Mouse (Mus musculus): Measurements from ENCODE around the gene Umod. TPM values are rescaled to one million over a fixed set of nuclear protein-coding genes. Genes with fewer than 3 reads are reported as not detected.

The Umod gene
- polyA plus RNA-seq, 1 experiment, result not detected

DNA sequence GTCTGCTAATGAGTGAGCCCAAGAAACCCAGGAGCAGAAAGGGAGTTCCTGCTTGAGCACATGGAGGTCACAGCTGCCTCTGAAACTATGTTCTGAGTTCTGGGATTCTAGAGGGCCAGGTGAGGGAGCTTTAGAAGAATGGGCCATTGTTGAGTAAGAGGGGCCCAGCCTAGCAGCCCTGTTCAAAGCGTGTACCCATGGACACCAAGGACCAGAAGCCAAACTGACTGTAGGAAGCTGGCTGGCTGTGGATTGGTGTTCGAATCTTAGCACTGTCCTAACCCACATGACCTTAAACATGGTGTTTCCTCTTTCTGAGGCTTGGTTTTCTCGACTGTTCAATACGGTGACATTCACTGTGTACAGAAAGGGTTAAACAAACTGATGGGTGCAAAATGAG, 44.3 kb upstream of the Umod start, which contains the start of gene Pdilt:
Gene Pdilt, minus strand, starts transcription at position 101 of the 400 bp plus-strand sequence.
- Histone ChIP-seq H3K27me3 (ENCODE audit: control insufficient read depth, insufficient read depth, insufficient read length) (no peaks in the 10 kb centered on the region), H3K4me3 (ENCODE audit: insufficient read depth, poor library complexity, severe bottlenecking) (no peak within 1 kb of the TSS), H3K79me2 (ENCODE audit: control insufficient read depth, insufficient read depth) (no peaks in the 10 kb centered on the region), H3K36me3 (ENCODE audit: control insufficient read depth, insufficient read depth) (no peaks in the 10 kb centered on the region), H3K79me3 (ENCODE audit: low read depth) (no peaks in the 10 kb centered on the region), H3ac (ENCODE audit: control insufficient read depth, insufficient read length, low read depth) (no peak within 1 kb of the TSS)
- TF ChIP-seq USF1 (IDR thresholded peaks at IDR 0.05; ENCODE audit: low read depth), result no peak
- no peak for TF ChIP-seq MYOG (IDR thresholded peaks at IDR 0.05; ENCODE audit: control insufficient read depth, extremely low read depth, insufficient read length)
- no peak for TF ChIP-seq CTCF (IDR thresholded peaks at IDR 0.05; ENCODE audit: control insufficient read depth, insufficient read depth, insufficient read length)
- TF ChIP-seq MAX (IDR thresholded peaks at IDR 0.05), result no peak
- TF ChIP-seq MYOD1 (IDR thresholded peaks at IDR 0.05; ENCODE audit: control insufficient read depth, insufficient read length, low read depth), result no peak
- no peak for TF ChIP-seq FOSL1 (IDR thresholded peaks at IDR 0.05; ENCODE audit: insufficient read depth, low read length, poor library complexity, severe bottlenecking)
- TF ChIP-seq CEBPB (IDR thresholded peaks at IDR 0.05; ENCODE audit: low read depth), result no peak

DNA sequence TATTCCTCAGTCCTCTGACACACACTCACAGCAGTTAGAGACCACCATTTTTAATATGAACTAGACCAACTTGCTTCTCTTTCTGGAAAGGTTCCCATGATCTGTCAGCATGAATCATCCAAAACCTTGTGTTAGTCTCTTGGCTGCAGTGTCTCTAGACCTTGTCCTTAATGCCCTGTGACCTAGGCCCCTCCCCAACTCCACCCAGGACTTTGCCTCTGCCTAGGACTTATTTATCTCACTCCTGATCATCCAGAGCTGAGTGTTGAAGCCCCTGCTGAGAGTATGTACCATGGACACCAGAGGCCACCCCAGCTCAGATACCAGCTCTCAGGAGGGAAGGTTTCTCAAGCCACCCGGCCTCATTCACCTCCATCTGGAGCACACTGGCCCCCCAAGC, 43.3 kb upstream of the Umod start:
- no peak for TF ChIP-seq USF1 (IDR thresholded peaks at IDR 0.05; ENCODE audit: low read depth)
- TF ChIP-seq FOSL1 (IDR thresholded peaks at IDR 0.05; ENCODE audit: insufficient read depth, low read length, poor library complexity, severe bottlenecking), result no peak
- no peak for TF ChIP-seq MAX (IDR thresholded peaks at IDR 0.05)
- no peak for TF ChIP-seq CEBPB (IDR thresholded peaks at IDR 0.05; ENCODE audit: low read depth)
- TF ChIP-seq MYOD1 (IDR thresholded peaks at IDR 0.05; ENCODE audit: control insufficient read depth, insufficient read length, low read depth), result no peak
- no peak for TF ChIP-seq CTCF (IDR thresholded peaks at IDR 0.05; ENCODE audit: control insufficient read depth, insufficient read depth, insufficient read length)
- TF ChIP-seq MYOG (IDR thresholded peaks at IDR 0.05; ENCODE audit: control insufficient read depth, extremely low read depth, insufficient read length), result no peak
- no peak overlapping the region for H3K4me3 ChIP-seq (ENCODE audit: insufficient read depth, poor library complexity, severe bottlenecking)
- no peaks in the 10 kb centered on the region for H3K79me2 ChIP-seq (ENCODE audit: control insufficient read depth, insufficient read depth)
- H3ac ChIP-seq (ENCODE audit: control insufficient read depth, insufficient read length, low read depth), result no peak overlapping the region
- no peaks in the 10 kb centered on the region for H3K79me3 ChIP-seq (ENCODE audit: low read depth)
- no peaks in the 10 kb centered on the region for H3K36me3 ChIP-seq (ENCODE audit: control insufficient read depth, insufficient read depth)
- H3K27me3 ChIP-seq (ENCODE audit: control insufficient read depth, insufficient read depth, insufficient read length), result no peaks in the 10 kb centered on the region

DNA sequence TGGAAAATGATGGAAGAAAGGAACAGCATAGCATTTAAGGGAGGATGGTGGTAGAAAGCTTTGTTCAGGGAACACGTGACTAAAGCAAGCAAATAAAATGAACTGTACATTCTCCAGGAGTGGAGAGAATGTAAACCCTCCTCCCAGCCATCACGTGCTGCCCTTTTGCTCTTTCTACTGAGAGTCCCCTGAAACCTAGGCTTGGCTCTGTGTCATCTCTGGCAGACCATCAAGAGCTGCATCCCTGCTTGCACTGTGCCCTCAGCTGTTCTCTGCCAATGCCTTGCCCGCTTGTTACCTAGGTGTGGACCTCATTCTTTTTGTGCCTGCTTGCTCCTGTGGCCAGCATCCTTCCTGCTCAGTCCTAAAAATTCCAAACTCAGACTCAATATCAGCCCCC, 42.7 kb upstream of the Umod start:
- H3K4me3 ChIP-seq (ENCODE audit: insufficient read depth, poor library complexity, severe bottlenecking), result no peak overlapping the region
- no peaks in the 10 kb centered on the region for H3K79me2 ChIP-seq (ENCODE audit: control insufficient read depth, insufficient read depth)
- no peak for TF ChIP-seq MAX (IDR thresholded peaks at IDR 0.05)
- TF ChIP-seq USF1 (IDR thresholded peaks at IDR 0.05; ENCODE audit: low read depth), result no peak
- TF ChIP-seq CTCF (IDR thresholded peaks at IDR 0.05; ENCODE audit: control insufficient read depth, insufficient read depth, insufficient read length), result no peak
- no peak for TF ChIP-seq MYOG (IDR thresholded peaks at IDR 0.05; ENCODE audit: control insufficient read depth, extremely low read depth, insufficient read length)
- no peak for TF ChIP-seq MYOD1 (IDR thresholded peaks at IDR 0.05; ENCODE audit: control insufficient read depth, insufficient read length, low read depth)
- no peak for TF ChIP-seq CEBPB (IDR thresholded peaks at IDR 0.05; ENCODE audit: low read depth)
- no peak for TF ChIP-seq FOSL1 (IDR thresholded peaks at IDR 0.05; ENCODE audit: insufficient read depth, low read length, poor library complexity, severe bottlenecking)
- H3K27me3 ChIP-seq (ENCODE audit: control insufficient read depth, insufficient read depth, insufficient read length), result no peaks in the 10 kb centered on the region
- H3K79me3 ChIP-seq (ENCODE audit: low read depth), result no peaks in the 10 kb centered on the region
- no peak overlapping the region for H3ac ChIP-seq (ENCODE audit: control insufficient read depth, insufficient read length, low read depth)
- no peaks in the 10 kb centered on the region for H3K36me3 ChIP-seq (ENCODE audit: control insufficient read depth, insufficient read depth)

DNA sequence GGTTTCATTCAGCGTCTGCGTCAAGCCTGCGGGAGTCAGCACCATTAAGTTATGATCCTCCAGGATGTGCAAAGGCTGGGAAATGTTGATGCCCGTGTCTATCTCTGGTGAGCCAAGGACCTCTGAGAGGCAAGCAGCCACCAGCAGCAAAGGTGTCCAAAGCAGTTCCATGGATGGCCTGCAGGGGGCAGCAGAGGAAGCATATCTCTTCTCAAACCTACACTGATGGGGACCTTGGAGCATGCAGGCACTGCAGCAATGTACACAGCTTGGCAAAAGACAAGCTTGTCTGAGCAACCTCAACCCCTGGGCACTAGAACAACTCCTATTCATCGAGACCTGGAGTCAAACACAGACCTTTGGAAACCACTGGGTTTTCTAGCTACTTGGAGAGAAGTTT, 40.6 kb upstream of the Umod start:
- Histone ChIP-seq H3K27me3 (ENCODE audit: control insufficient read depth, insufficient read depth, insufficient read length) (no peaks in the 10 kb centered on the region), H3K79me2 (ENCODE audit: control insufficient read depth, insufficient read depth) (no peaks in the 10 kb centered on the region), H3K79me3 (ENCODE audit: low read depth) (no peaks in the 10 kb centered on the region), H3ac (ENCODE audit: control insufficient read depth, insufficient read length, low read depth) (no peak overlapping the region), H3K4me3 (ENCODE audit: insufficient read depth, poor library complexity, severe bottlenecking) (no peak overlapping the region), H3K36me3 (ENCODE audit: control insufficient read depth, insufficient read depth) (no peaks in the 10 kb centered on the region)
- TF ChIP-seq CTCF (IDR thresholded peaks at IDR 0.05; ENCODE audit: control insufficient read depth, insufficient read depth, insufficient read length) (no peak), FOSL1 (IDR thresholded peaks at IDR 0.05; ENCODE audit: insufficient read depth, low read length, poor library complexity, severe bottlenecking) (no peak), MYOG (IDR thresholded peaks at IDR 0.05; ENCODE audit: control insufficient read depth, extremely low read depth, insufficient read length) (no peak), MAX (IDR thresholded peaks at IDR 0.05) (no peak), MYOD1 (IDR thresholded peaks at IDR 0.05; ENCODE audit: control insufficient read depth, insufficient read length, low read depth) (no peak), CEBPB (IDR thresholded peaks at IDR 0.05; ENCODE audit: low read depth) (no peak), USF1 (IDR thresholded peaks at IDR 0.05; ENCODE audit: low read depth) (no peak)

DNA sequence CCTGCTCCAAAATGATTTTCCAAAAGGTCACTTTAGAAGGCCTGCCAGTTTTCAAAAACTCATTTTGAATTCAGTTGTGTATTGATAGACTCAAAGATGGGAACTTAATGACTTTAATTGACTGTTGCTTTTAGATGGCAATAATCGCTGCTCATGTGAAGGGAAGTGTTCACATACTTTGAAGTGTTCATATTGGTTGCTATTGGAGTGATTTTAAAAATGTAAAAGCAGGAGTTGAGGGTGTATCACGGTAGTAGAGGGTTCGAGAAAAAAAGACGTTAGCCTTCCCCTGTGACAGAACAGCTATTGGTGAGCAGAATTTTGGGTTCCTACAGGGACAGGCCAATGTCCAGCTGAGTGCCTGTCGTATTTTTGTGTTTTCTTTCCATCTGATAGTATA, 40.1 kb upstream of the Umod start, which contains the start of gene Acsm5:
Gene Acsm5, plus strand, starts transcription at position 301 of the 400 bp plus-strand sequence.
- Histone ChIP-seq H3ac (ENCODE audit: control insufficient read depth, insufficient read length, low read depth) (no peak within 1 kb of the TSS), H3K36me3 (ENCODE audit: control insufficient read depth, insufficient read depth) (no peaks in the 10 kb centered on the region), H3K4me3 (ENCODE audit: insufficient read depth, poor library complexity, severe bottlenecking) (no peak within 1 kb of the TSS), H3K79me3 (ENCODE audit: low read depth) (no peaks in the 10 kb centered on the region), H3K79me2 (ENCODE audit: control insufficient read depth, insufficient read depth) (no peaks in the 10 kb centered on the region), H3K27me3 (ENCODE audit: control insufficient read depth, insufficient read depth, insufficient read length) (no peaks in the 10 kb centered on the region)
- no peak for TF ChIP-seq FOSL1 (IDR thresholded peaks at IDR 0.05; ENCODE audit: insufficient read depth, low read length, poor library complexity, severe bottlenecking)
- TF ChIP-seq MAX (IDR thresholded peaks at IDR 0.05), result no peak
- TF ChIP-seq USF1 (IDR thresholded peaks at IDR 0.05; ENCODE audit: low read depth), result no peak
- TF ChIP-seq CTCF (IDR thresholded peaks at IDR 0.05; ENCODE audit: control insufficient read depth, insufficient read depth, insufficient read length), result no peak
- TF ChIP-seq CEBPB (IDR thresholded peaks at IDR 0.05; ENCODE audit: low read depth), result no peak
- no peak for TF ChIP-seq MYOD1 (IDR thresholded peaks at IDR 0.05; ENCODE audit: control insufficient read depth, insufficient read length, low read depth)
- no peak for TF ChIP-seq MYOG (IDR thresholded peaks at IDR 0.05; ENCODE audit: control insufficient read depth, extremely low read depth, insufficient read length)

DNA sequence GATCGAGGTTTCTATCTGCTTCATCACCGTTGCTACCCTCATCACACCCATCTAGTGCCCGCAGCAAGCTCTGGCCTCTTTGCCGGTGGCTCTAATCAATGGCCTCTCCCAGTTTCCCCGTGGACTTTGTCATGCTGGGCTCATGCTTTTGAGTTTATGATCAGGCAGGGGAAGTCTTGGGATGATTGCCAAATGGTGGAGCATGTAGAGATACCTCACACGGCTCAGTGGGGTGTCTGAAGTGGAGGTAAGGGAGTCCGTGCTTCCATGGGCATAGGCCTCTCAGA, 37.1 kb upstream of the Umod start:
- no peak overlapping the region for H3ac ChIP-seq (ENCODE audit: control insufficient read depth, insufficient read length, low read depth)
- no peaks in the 10 kb centered on the region for H3K36me3 ChIP-seq (ENCODE audit: control insufficient read depth, insufficient read depth)
- no peaks in the 10 kb centered on the region for H3K79me3 ChIP-seq (ENCODE audit: low read depth)
- no peak overlapping the region for H3K4me3 ChIP-seq (ENCODE audit: insufficient read depth, poor library complexity, severe bottlenecking)
- TF ChIP-seq CEBPB (IDR thresholded peaks at IDR 0.05; ENCODE audit: low read depth), result no peak
- TF ChIP-seq CTCF (IDR thresholded peaks at IDR 0.05; ENCODE audit: control insufficient read depth, insufficient read depth, insufficient read length), result no peak
- no peak for TF ChIP-seq FOSL1 (IDR thresholded peaks at IDR 0.05; ENCODE audit: insufficient read depth, low read length, poor library complexity, severe bottlenecking)
- TF ChIP-seq USF1 (IDR thresholded peaks at IDR 0.05; ENCODE audit: low read depth), result no peak
- no peak for TF ChIP-seq MYOG (IDR thresholded peaks at IDR 0.05; ENCODE audit: control insufficient read depth, extremely low read depth, insufficient read length)
- TF ChIP-seq MAX (IDR thresholded peaks at IDR 0.05), result no peak
- TF ChIP-seq MYOD1 (IDR thresholded peaks at IDR 0.05; ENCODE audit: control insufficient read depth, insufficient read length, low read depth), result no peak
- no peaks in the 10 kb centered on the region for H3K79me2 ChIP-seq (ENCODE audit: control insufficient read depth, insufficient read depth)
- H3K27me3 ChIP-seq (ENCODE audit: control insufficient read depth, insufficient read depth, insufficient read length), result no peaks in the 10 kb centered on the region
